Mouse (Mus musculus) liver, postnatal 0 days (tissue): ENCODE data around the gene Gpr4.

Source experiments
- CTCF ChIP-seq: sonication (generic); IDR thresholded peaks from 2 replicates; pipeline ENCODE4 v1.5.1; 2016; ENCODE audit warnings: antibody characterized with exemption, low read depth
- EP300 ChIP-seq: IDR thresholded peaks from 2 replicates; pipeline ENCODE4 v1.6.1; 2016; ENCODE audit warnings: antibody characterized with exemption, low read depth, mild to moderate bottlenecking

DNA sequence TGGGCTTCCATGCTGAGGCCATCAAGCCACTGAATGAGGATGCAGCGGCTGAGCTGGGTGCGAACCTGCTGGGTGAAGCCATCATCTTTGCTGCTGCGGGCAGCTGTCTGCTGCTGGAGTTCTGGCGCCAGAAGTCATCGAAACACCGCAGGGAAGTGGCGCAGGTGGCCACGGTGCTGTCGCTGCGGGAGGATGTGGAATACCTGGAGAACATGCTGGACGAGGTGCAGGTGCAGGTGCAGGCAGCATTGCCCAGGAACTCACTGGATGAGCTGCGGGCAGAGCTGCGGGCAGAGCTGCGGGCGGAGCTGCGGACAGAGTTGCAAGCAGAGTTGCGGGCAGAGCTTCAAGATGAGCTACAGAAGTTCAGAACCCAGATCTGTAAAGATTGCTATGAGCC is 43.1 kb downstream of the Gpr4 start:
- TF ChIP-seq CTCF (no peak), EP300 (no peak)
